Mouse (Mus musculus) E14TG2a.4 (cell line): Measurements from ENCODE around the gene Taf6l.
A peak's percentile ranks its signal among the peaks of the same experiment; 100 is the strongest.

Experiments
- H3K27me3 ChIP-seq: 2 replicates; pipeline ENCODE4 v1.6.1; 2014; ENCODE audit warnings: low read length, control low read depth; ENCODE audit not compliant: insufficient read depth
- H3K36me3 ChIP-seq: 2 replicates; pipeline ENCODE4 v1.6.1; 2014; ENCODE audit warnings: low read length, control low read depth; ENCODE audit not compliant: insufficient read depth
- H3K4me1 ChIP-seq: replicated peaks from 2 replicates; pipeline ENCODE4 v1.6.1; 2014; ENCODE audit warnings: low read depth, low read length, control low read depth
- H3K4me3 ChIP-seq: replicated peaks from 2 replicates; pipeline ENCODE4 v1.5.1; 2014; ENCODE audit warnings: mild to moderate bottlenecking, low read length
- H3K9me3 ChIP-seq: 2 replicates; pipeline ENCODE4 v1.6.1; 2014; ENCODE audit warnings: low read length, control low read depth
- CTCF ChIP-seq: conservative IDR thresholded peaks from 2 replicates; pipeline ENCODE4 v1.5.1; 2014; ENCODE audit warnings: low read length
- NANOG ChIP-seq: IDR thresholded peaks from 2 replicates; pipeline ENCODE4 v1.6.1; 2014; ENCODE audit warnings: borderline replicate concordance, low read length, mixed read lengths
- POU5F1 ChIP-seq: IDR thresholded peaks from 2 replicates; pipeline ENCODE4 v1.6.1; 2014; ENCODE audit warnings: low read length, borderline replicate concordance

The Taf6l gene

GRCm38 (mm10) chr19:8802130-8802821 lies 16.1 kb upstream of the Taf6l start, which contains the start of gene Zbtb3:
Zbtb3 (plus strand) TSS chr19:8802555.
- Histone ChIP-seq H3K9me3 (no peaks in the 10 kb centered on the region), H3K4me1 (peaks cover 57% of the 10 kb centered on the region), H3K4me3 (peak within 1 kb of the TSS; percentile 92), H3K36me3 (peaks cover 41% of the 10 kb centered on the region), H3K27me3 (no peaks in the 10 kb centered on the region)
- TF ChIP-seq CTCF, result no peak
- TF ChIP-seq NANOG, result no peak
- no peak for TF ChIP-seq POU5F1

- TF ChIP-seq NANOG, result no peak
- TF ChIP-seq POU5F1, result no peak
- TF ChIP-seq CTCF, result no peak
- Histone ChIP-seq H3K4me1 (peaks cover 44% of the 10 kb centered on the region), H3K36me3 (peaks cover 40% of the 10 kb centered on the region), H3K9me3 (no peaks in the 10 kb centered on the region), H3K4me3 (peak overlapping the region; percentile 88), H3K27me3 (no peaks in the 10 kb centered on the region)
Observed at GRCm38 (mm10) chr19:8798947-8799315, 12.7 kb upstream of the Taf6l start.

DNA sequence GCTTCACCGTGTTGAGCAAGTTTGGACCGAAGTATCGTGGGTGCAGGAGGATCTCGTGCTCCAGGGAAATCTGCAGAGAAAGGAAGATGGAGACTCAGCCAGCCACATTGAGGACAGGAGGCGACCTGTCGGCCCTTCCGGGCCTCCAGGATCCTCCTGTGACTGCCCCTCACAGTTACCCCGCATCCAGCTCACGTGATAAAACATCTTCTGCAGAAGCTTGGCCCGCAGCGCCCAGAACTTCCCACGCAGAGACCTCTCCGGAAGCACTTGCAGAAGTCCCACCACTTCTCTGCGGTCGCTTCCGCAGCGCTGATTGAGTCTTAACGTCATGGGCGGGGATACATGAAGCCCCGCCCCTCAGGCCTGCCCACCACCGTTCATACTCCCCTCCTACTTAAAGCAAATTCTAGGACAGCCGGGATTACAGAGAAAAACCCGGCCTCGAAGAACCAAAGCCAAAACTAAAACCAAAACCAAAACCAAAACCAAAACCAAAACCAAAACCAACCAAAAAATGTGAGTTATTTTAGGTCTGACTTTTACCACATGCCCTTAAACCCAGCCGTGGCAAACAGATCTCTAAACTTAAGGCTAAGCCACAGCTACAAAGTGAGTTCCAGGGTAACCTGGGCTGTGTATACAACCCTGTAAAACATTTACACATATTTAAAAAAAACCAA lies 12.2 kb upstream of the Taf6l start, which contains the start of gene Polr2g:
Gene Polr2g, minus strand, starts transcription at position 314 of the 683 bp plus-strand sequence.
- no peaks in the 10 kb centered on the region for H3K27me3 ChIP-seq
- TF ChIP-seq POU5F1, result no peak
- TF ChIP-seq NANOG, result no peak
- TF ChIP-seq CTCF, result no peak
- H3K4me3 ChIP-seq, result peak within 1 kb of the TSS; percentile 88
- H3K4me1 ChIP-seq, result peaks cover 42% of the 10 kb centered on the region
- peaks cover 40% of the 10 kb centered on the region for H3K36me3 ChIP-seq
- H3K9me3 ChIP-seq, result no peaks in the 10 kb centered on the region

GRCm38 (mm10) chr19:8790171-8790570 lies 4.0 kb upstream of the Taf6l start:
- H3K4me1 ChIP-seq, result peaks cover 55% of the 10 kb centered on the region
- TF ChIP-seq POU5F1 (no peak), NANOG (no peak), CTCF (no peak)
- H3K27me3 ChIP-seq, result no peaks in the 10 kb centered on the region
- H3K4me3 ChIP-seq, result no peak overlapping the region
- peaks cover 41% of the 10 kb centered on the region for H3K36me3 ChIP-seq
- no peaks in the 10 kb centered on the region for H3K9me3 ChIP-seq

DNA sequence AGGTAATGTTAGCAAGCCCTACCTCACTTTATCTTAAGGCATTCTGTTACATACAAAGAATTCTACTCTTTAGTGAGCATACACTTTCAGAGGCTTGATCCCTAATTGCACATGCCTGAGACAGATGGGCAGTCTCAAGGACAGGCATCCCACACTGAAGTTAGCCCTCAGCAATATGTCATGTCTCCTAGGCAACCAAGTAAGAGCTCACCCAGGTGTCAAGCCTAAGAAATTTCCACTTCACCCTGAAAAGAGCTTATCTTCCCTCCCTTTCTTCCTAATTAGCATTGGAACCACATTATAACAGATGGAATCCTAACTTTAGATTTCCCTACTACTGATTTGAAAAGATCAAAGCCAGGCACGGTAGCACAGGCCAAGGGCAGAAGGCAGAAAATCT lies 3.0 kb upstream of the Taf6l start:
- no peak for TF ChIP-seq CTCF
- no peak for TF ChIP-seq POU5F1
- TF ChIP-seq NANOG, result no peak
- Histone ChIP-seq H3K9me3 (no peaks in the 10 kb centered on the region), H3K27me3 (no peaks in the 10 kb centered on the region), H3K4me1 (peaks cover 65% of the 10 kb centered on the region), H3K4me3 (no peak overlapping the region), H3K36me3 (peaks cover 41% of the 10 kb centered on the region)

GRCm38 (mm10) chr19:8788521-8788920 lies 2.3 kb upstream of the Taf6l start:
- Histone ChIP-seq H3K9me3 (no peaks in the 10 kb centered on the region), H3K4me3 (no peak overlapping the region), H3K27me3 (no peaks in the 10 kb centered on the region), H3K4me1 (peaks cover 64% of the 10 kb centered on the region), H3K36me3 (peaks cover 41% of the 10 kb centered on the region)
- TF ChIP-seq POU5F1 (no peak), CTCF (no peak), NANOG (no peak)

DNA sequence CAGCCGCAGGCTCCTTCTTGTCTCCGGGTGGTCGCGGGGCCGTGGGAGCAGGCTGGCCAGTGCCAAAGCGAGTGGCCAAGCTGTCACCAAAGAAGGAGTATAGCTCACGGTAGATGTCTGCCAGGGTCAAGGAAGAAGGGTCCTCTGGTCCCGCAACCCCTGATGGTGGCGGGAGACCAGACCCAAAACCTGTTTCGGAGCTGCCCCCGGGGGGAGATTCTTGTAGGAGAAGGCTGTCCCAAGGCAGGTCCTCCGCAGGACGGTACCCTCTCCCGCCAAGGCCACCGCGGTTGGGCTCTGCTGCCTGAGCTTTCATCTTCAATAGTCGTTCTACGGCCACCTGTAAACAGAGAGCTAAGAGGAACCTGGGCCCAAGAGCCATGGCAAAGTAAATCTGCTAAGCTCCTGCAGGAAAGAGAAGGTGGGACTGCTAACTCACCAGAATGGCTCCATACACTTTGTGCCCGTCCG lies 11.2 kb downstream of the Taf6l start:
- H3K27me3 ChIP-seq, result no peaks in the 10 kb centered on the region
- no peaks in the 10 kb centered on the region for H3K9me3 ChIP-seq
- peaks cover 56% of the 10 kb centered on the region for H3K36me3 ChIP-seq
- H3K4me3 ChIP-seq, result peak overlapping the region; percentile 92
- TF ChIP-seq CTCF, result no peak
- TF ChIP-seq POU5F1, result no peak
- no peak for TF ChIP-seq NANOG
- H3K4me1 ChIP-seq, result peaks cover 54% of the 10 kb centered on the region

- H3K36me3 ChIP-seq, result peaks cover 58% of the 10 kb centered on the region
- H3K27me3 ChIP-seq, result no peaks in the 10 kb centered on the region
- peak within 1 kb of the TSS; percentile 92 for H3K4me3 ChIP-seq
- no peak for TF ChIP-seq CTCF
- TF ChIP-seq NANOG, result no peak
- TF ChIP-seq POU5F1, result no peak
- peaks cover 58% of the 10 kb centered on the region for H3K4me1 ChIP-seq
- no peaks in the 10 kb centered on the region for H3K9me3 ChIP-seq
Observed at GRCm38 (mm10) chr19:8774086-8774835, 12.0 kb downstream of the Taf6l start, which contains the start of gene Tmem179b. Tmem179b (minus strand) TSS chr19:8774467.
